Mouse (Mus musculus) midbrain, postnatal 0 days (tissue): ENCODE measurements around the gene Sept9. TPM values are rescaled to one million over a fixed set of nuclear protein-coding genes. Genes with fewer than 3 reads are reported as not detected.

ENCODE experiments used
- ATAC-seq: fragments of 200-750 bp; cut with Nextera tagmentation; 2 replicates; pipeline ENCODE4 v1.8.0; 2017; ENCODE audit warnings: moderate number of reproducible peaks, mild to moderate bottlenecking, moderate TSS enrichment, moderate library complexity; ENCODE audit not compliant: low FRiP score
- DNase-seq: peaks from one replicate; pipeline ENCODE4 v3.0.0-alpha.2; 2015; ENCODE audit warnings: low spot score
- H3K27ac ChIP-seq: fragments of 300-500 bp; sonication (generic); 2 replicates; pipeline ENCODE4 v1.5.1; 2014; ENCODE audit warnings: low read depth, mild to moderate bottlenecking, low read length, mixed read lengths
- H3K27me3 ChIP-seq: fragments of 300-500 bp; sonication (generic); 2 replicates; pipeline ENCODE4 v1.6.1; 2014; ENCODE audit warnings: low read length, control low read depth, mixed read lengths; ENCODE audit not compliant: insufficient read depth
- H3K36me3 ChIP-seq: fragments of 300-500 bp; sonication (generic); 2 replicates; pipeline ENCODE4 v1.6.1; 2014; ENCODE audit warnings: low read length, control low read depth, mixed read lengths; ENCODE audit not compliant: insufficient read depth
- H3K4me1 ChIP-seq: fragments of 300-500 bp; sonication (generic); 2 replicates; pipeline ENCODE4 v1.6.1; 2014; ENCODE audit warnings: mild to moderate bottlenecking, control low read depth, antibody characterized with exemption, low read length, mixed read lengths; ENCODE audit not compliant: insufficient read depth
- H3K4me2 ChIP-seq: fragments of 300-500 bp; sonication (generic); 2 replicates; pipeline ENCODE4 v1.6.1; 2014; ENCODE audit warnings: low read depth, mild to moderate bottlenecking, low read length, mixed read lengths; ENCODE audit not compliant: poor library complexity, severe bottlenecking
- H3K4me3 ChIP-seq: fragments of 300-500 bp; sonication (generic); 2 replicates; pipeline ENCODE4 v1.5.1; 2014; ENCODE audit warnings: low read depth, mild to moderate bottlenecking, low read length, moderate library complexity
- H3K9ac ChIP-seq: fragments of 300-500 bp; sonication (generic); replicated peaks from 2 replicates; pipeline ENCODE4 v1.6.1; 2014; ENCODE audit warnings: mild to moderate bottlenecking, low read length, moderate library complexity, mixed read lengths; ENCODE audit not compliant: poor library complexity, severe bottlenecking
- H3K9me3 ChIP-seq: fragments of 300-500 bp; sonication (generic); 2 replicates; pipeline ENCODE4 v1.6.1; 2016; ENCODE audit warnings: low read length, control low read depth
- CTCF ChIP-seq: IDR thresholded peaks from 2 replicates; pipeline ENCODE4 v1.5.1; 2016; ENCODE audit warnings: antibody characterized with exemption, mild to moderate bottlenecking
- WGBS: fragments of 180-500 bp; shearing (Covaris S2); extraction: QIAGEN DNeasy Blood & Tissue Kit; methylation state at CpG from one replicate; pipeline ENCODE4 v1.1.7; 2014; 5-methylcytosine and 5-hydroxymethylcytosine counted together
- polyA plus RNA-seq: library from polyadenylated mRNA; unstranded; fragments of >200 nt; fragmentation: Nextera tagmentation; extraction: Ambion mirVana; gene quantifications from 2 replicates; pipeline ENCODE4 v1.2.1, GENCODE M21; 2015
- total RNA-seq: library from RNA; depleted of rRNA; stranded (reverse); fragments of >200 nt; gene quantifications from 2 replicates; pipeline ENCODE4 v1.2.3, GENCODE M21; 2014

Gene Sept9
- total and polyA plus RNA-seq, 2 experiments from 2014 or later: 95.3 to 105 TPM

- 57% methylated on average over 4 of the region's 4 CpGs for WGBS
- no peaks in the 10 kb centered on the region for H3K9me3 ChIP-seq
- peaks cover 16% of the 10 kb centered on the region; the same call in 1 of the 2 replicates for H3K4me1 ChIP-seq
- no peak for ATAC-seq
- peak overlapping the region; percentile 68; the same call in 1 of the 2 replicates for H3K27ac ChIP-seq
- H3K36me3 ChIP-seq: no peaks in the 10 kb centered on the region
- TF ChIP-seq CTCF: no peak
- peak overlapping the region; percentile 47; the same call in 1 of the 2 replicates for H3K9ac ChIP-seq
- H3K4me3 ChIP-seq: no peak overlapping the region
- DNase-seq: no peak
- peak overlapping the region; percentile 59 for H3K4me2 ChIP-seq
- no peaks in the 10 kb centered on the region for H3K27me3 ChIP-seq
Measured at GRCm38 (mm10) chr11:117393715-117394114, 194.3 kb downstream of the Sept9 start.

DNA sequence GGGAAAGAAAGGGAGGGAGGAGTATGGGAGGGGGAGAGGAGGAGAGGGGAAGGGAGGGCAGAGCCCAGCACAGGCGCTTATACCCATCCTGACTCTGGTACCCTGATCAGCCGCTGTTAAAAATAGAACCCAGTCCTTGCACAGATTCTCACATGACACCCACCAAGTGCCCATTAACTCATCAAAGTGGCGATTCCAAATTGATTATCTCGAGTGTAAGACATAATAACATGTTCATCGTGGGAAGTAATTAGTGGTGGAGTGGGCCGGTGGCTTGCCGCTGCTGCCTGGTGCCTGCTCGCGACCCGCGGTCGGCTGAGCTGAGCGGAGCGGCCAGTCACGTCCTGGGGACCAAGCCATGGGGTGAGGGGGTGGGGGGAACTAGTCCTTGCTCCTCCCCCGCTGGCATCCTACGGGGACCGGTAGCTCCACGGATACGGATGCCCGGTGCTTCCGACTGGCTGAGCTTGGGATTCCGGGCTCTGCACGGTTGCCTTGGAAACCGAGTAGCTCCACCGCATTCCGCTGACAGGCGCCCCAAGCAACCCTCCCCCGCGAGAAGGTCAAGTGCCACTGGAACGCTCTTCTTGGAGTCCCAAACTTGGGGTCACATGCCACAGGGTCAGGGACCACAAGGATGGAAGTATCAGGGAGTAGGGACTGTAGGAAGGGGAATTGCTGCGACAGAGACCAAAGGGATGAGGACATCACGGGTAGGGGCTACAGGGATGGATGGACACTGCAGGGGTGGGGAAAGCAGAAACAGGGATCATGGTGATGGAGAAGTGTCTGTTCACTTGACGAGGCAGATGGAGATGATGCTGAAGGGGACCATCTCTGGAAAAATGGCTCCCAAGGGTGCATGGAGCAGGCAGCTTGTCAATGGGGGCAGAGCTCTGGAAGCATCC, 195.0 kb downstream of the Sept9 start:
- Histone ChIP-seq H3K9me3 (no peaks in the 10 kb centered on the region), H3K4me2 (peak overlapping the region; percentile 59), H3K4me3 (peak overlapping the region; percentile 28), H3K27ac (peak overlapping the region; percentile 68), H3K27me3 (no peaks in the 10 kb centered on the region), H3K9ac (peak overlapping the region; percentile 47), H3K36me3 (no peaks in the 10 kb centered on the region), H3K4me1 (peaks cover 19% of the 10 kb centered on the region; the same call in 1 of the 2 replicates)
- no peak for TF ChIP-seq CTCF
- WGBS: under 1% methylated on average over 34 of the region's 34 CpGs
- ATAC-seq (peak; percentile 52; the same call in 1 of the 2 replicates), DNase-seq (peak; percentile 81)

DNA sequence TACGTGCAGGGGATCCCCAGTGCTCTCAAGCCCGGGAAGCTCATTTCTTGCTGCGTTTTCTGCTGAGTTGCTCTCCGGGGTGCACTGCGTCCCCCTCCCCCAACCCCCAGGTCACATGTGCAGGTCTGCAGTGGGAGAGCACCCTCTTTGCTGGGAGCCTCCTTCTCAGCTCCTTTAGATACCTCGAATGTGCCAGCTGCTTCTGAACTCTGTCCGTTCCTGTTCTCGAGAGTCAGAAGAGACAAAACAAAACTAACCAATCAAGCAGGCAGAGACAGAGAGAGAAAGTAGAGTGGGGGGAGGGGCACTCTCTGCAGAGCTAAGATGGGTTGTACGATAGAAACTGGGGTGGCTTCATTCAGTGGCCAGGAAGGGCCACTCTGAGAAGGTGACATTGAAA, 195.8 kb downstream of the Sept9 start:
- Histone ChIP-seq H3K27ac (peak overlapping the region; percentile 68; the same call in 1 of the 2 replicates), H3K36me3 (no peaks in the 10 kb centered on the region), H3K4me1 (peaks cover 19% of the 10 kb centered on the region; the same call in 1 of the 2 replicates), H3K4me2 (peak overlapping the region; percentile 59), H3K9ac (no peak overlapping the region), H3K4me3 (0 out of 2 replicates have a peak overlapping the region, but pooled peaks have one; percentile 28), H3K27me3 (no peaks in the 10 kb centered on the region), H3K9me3 (no peaks in the 10 kb centered on the region)
- no peak for DNase-seq
- 2% methylated on average over 9 of the region's 9 CpGs for WGBS
- ATAC-seq: 0 out of 2 replicates have a peak, but pooled peaks have one; percentile 28
- no peak for TF ChIP-seq CTCF

GRCm38 (mm10) chr11:117396929-117397328, 197.5 kb downstream of the Sept9 start:
- Histone ChIP-seq H3K27ac (no peak overlapping the region), H3K36me3 (no peaks in the 10 kb centered on the region), H3K9me3 (no peaks in the 10 kb centered on the region), H3K4me2 (no peak overlapping the region), H3K27me3 (no peaks in the 10 kb centered on the region), H3K9ac (no peak overlapping the region), H3K4me3 (no peak overlapping the region), H3K4me1 (peaks cover 19% of the 10 kb centered on the region; the same call in 1 of the 2 replicates)
- DNase-seq (no peak), ATAC-seq (no peak)
- WGBS: 77% methylated on average over 3 of the region's 3 CpGs
- no peak for TF ChIP-seq CTCF

GRCm38 (mm10) chr11:117397755-117398154, 198.3 kb downstream of the Sept9 start:
- Histone ChIP-seq H3K4me2 (no peak overlapping the region), H3K9me3 (no peaks in the 10 kb centered on the region), H3K9ac (no peak overlapping the region), H3K27me3 (no peaks in the 10 kb centered on the region), H3K36me3 (no peaks in the 10 kb centered on the region), H3K4me3 (no peak overlapping the region), H3K27ac (no peak overlapping the region), H3K4me1 (peaks cover 19% of the 10 kb centered on the region; the same call in 1 of the 2 replicates)
- ATAC-seq (no peak), DNase-seq (peak; percentile 70)
- TF ChIP-seq CTCF: peak; percentile 84
- WGBS: 34% methylated on average over 4 of the region's 4 CpGs

DNA sequence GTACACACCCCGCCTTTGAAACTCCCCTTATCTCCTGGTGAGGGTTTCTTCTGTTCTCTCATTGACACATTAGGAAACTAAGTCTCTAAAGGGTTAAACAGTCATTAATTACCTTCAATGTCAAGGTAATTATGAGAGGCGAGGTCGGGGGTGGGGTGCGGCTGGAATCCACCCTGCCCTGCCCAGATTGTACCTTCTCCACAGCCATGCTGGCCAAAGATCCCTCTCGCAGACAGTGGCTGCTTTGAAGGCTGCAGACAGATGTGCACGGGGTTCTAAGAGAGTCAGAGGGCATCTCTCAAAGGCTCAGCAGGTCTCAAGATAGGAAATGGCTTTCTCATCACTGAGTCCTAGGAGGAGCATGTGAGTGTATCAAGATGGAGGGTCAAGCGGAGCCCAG, 198.7 kb downstream of the Sept9 start:
- Histone ChIP-seq H3K4me3 (no peak overlapping the region), H3K9me3 (no peaks in the 10 kb centered on the region), H3K9ac (no peak overlapping the region), H3K4me2 (no peak overlapping the region), H3K4me1 (peaks cover 19% of the 10 kb centered on the region; the same call in 1 of the 2 replicates), H3K36me3 (no peaks in the 10 kb centered on the region), H3K27me3 (no peaks in the 10 kb centered on the region), H3K27ac (0 out of 2 replicates have a peak overlapping the region, but pooled peaks have one; percentile 12)
- ATAC-seq: no peak
- DNase-seq: no peak
- TF ChIP-seq CTCF: no peak
- 56% methylated on average over 7 of the region's 7 CpGs for WGBS
